In the genomic region with DNA sequence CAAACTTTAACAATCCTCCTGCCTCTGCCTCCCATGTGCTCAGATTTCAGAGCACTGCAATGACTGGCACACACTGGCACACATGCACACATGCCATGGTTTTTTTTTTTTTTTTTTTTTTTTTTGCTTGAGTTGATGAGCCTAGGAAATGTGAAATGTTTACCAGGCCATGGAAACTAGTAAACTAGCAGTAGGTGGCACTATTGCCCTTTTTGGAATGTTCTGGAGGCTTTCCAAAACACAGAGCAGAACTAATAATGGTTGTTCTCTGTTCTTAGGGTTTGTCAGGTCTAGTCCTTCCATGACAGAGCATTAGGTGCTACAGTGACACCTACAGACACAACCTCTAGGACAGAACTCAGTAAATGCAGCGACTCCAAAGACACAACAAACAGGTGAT, we compare ENCODE assay signal across 9 mouse cellular contexts. TPM values are rescaled to one million over a fixed set of nuclear protein-coding genes. Genes with fewer than 3 reads are reported as not detected.
A peak's percentile ranks its signal among the peaks of the same experiment; 100 is the strongest.
DNase-seq lines count a peak whose midpoint lies in the region; ATAC-seq and TF ChIP-seq lines count a peak whose summit lies in the region.
"Had no signal": no experiment of that assay in that cellular context is flagged by ENCODE, and none has a peak within 500 bp of the region (broad histone marks: within the 10 kb centered on the region; RNA-seq: fewer than 3 reads in every experiment).

No protein-coding gene starts in this region.

- H3K9me3 ChIP-seq in limb, embryonic 14.5 days (ENCODE audit: control insufficient read depth, low read length) = no peaks in the 10 kb centered on the region
- H3K9me3 ChIP-seq in limb, embryonic 10.5 days (replicated peaks) = no peaks in the 10 kb centered on the region

- no peaks in the 10 kb centered on the region for H3K27me3 ChIP-seq in limb, embryonic 14.5 days (ENCODE audit: control insufficient read depth, insufficient read depth, low read length)
- H3K27me3 ChIP-seq in limb, embryonic 10.5 days (ENCODE audit: low read depth, poor library complexity, severe bottlenecking) = no peaks in the 10 kb centered on the region

- H3K9ac ChIP-seq in limb, embryonic 14.5 days (ENCODE audit: low read depth, low read length, severe bottlenecking) = no peak overlapping the region

- H3K27ac ChIP-seq in limb, embryonic 14.5 days (replicated peaks; ENCODE audit: low read depth, low read length) = no peak overlapping the region
- H3K27ac ChIP-seq in limb, embryonic 10.5 days = no peak overlapping the region

- WGBS in limb, embryonic 14.5 days = 88% methylated on average over 1 of the region's 1 CpGs
- WGBS in limb, embryonic 10.5 days = 82% methylated on average over 1 of the region's 1 CpGs

- TF ChIP-seq POLR2A in limb, embryonic 14.5 days (IDR thresholded peaks at IDR 0.05; ENCODE audit: borderline replicate concordance, extremely low read depth, insufficient read depth, insufficient read length) = no peak

- no peak overlapping the region for H3K4me2 ChIP-seq in limb, embryonic 14.5 days (replicated peaks; ENCODE audit: low read depth, low read length, severe bottlenecking)

- no peaks in the 10 kb centered on the region for H3K4me1 ChIP-seq in limb, embryonic 14.5 days (ENCODE audit: control insufficient read depth, insufficient read depth, low read length)
- no peaks in the 10 kb centered on the region for H3K4me1 ChIP-seq in limb, embryonic 10.5 days

- no peak for ATAC-seq in limb, embryonic 14.5 days (ENCODE audit: low FRiP score, low read depth)

- no peak overlapping the region for H3K4me3 ChIP-seq in limb, embryonic 14.5 days (replicated peaks; ENCODE audit: low read length)
- H3K4me3 ChIP-seq in limb, embryonic 10.5 days = no peak overlapping the region
- H3K4me3 ChIP-seq: erythroblast, embryonic 14.5 days had no signal

- H3K36me3 ChIP-seq in limb, embryonic 14.5 days (ENCODE audit: control insufficient read depth, insufficient read depth, low read length) = peaks cover 69% of the 10 kb centered on the region
- H3K36me3 ChIP-seq in limb, embryonic 10.5 days = peaks cover 80% of the 10 kb centered on the region

- DNase-seq in embryo, embryonic 10 days (ENCODE audit: low spot score) = peak; percentile 24
- DNase-seq in embryo, embryonic 9.5 days (ENCODE audit: extremely low spot score) = no peak
- DNase-seq in limb, embryonic 14.5 days (ENCODE audit: low spot score) = peak; percentile 16
- no peak for DNase-seq in limb, embryonic 10.5 days (ENCODE audit: low spot score)
- DNase-seq in adrenal gland, postnatal 10 days = peak; percentile 66
- DNase-seq in kidney, adult 9 months = peak; percentile 74
- DNase-seq in right cerebral cortex, postnatal 25 days = no peak
- no peak for DNase-seq in yolk sac, embryonic 10.5 days (ENCODE audit: low spot score)

RNA-seq across cellular contexts. Expression of gene Atl2, which starts 33.9 kb away (rescaled TPM):
- polyA plus RNA-seq in limb, embryonic 14.5 days (2012; rRNA removed) = 21.7 and 25.9 TPM in 2 replicates
- polyA plus RNA-seq in limb, embryonic 14.5 days (2014; fragmentation: Nextera tagmentation; extraction: Ambion mirVana) = 26.1 and 28.8 TPM in 2 replicates
- 37.8 and 38.7 TPM in 2 replicates for polyA plus RNA-seq in limb, embryonic 10.5 days (2016; fragmentation: Nextera tagmentation; extraction: Ambion mirVana)
- total RNA-seq in adrenal gland, postnatal 10 days (2021) = 10 to 100 TPM; 49.5 to 83.7 TPM

Comparison
In these comparisons a context has a peak if more than half of its experiments do, and no peak if none do; other contexts are left out.
1. DNase-seq: peak in embryo, embryonic 10 days (single experiment), limb, embryonic 14.5 days (single experiment), adrenal gland, postnatal 10 days (single experiment) and kidney, adult 9 months (single experiment); none in embryo, embryonic 9.5 days (single experiment), limb, embryonic 10.5 days (single experiment), right cerebral cortex, postnatal 25 days (single experiment) and yolk sac, embryonic 10.5 days (single experiment).